Mouse (Mus musculus) testis, postnatal 10 days (tissue): ENCODE measurements around the gene Aph1c.
"Not testable (repeated sequence)": the region's sequence is repeated elsewhere in the genome, so short reads cannot be mapped to it uniquely, and the experiment has no call there.

Experiments used
- DNase-seq: peaks from one replicate; pipeline ENCODE4 v3.0.0; 2021; ENCODE audit warnings: low spot score

The Aph1c gene

DNA sequence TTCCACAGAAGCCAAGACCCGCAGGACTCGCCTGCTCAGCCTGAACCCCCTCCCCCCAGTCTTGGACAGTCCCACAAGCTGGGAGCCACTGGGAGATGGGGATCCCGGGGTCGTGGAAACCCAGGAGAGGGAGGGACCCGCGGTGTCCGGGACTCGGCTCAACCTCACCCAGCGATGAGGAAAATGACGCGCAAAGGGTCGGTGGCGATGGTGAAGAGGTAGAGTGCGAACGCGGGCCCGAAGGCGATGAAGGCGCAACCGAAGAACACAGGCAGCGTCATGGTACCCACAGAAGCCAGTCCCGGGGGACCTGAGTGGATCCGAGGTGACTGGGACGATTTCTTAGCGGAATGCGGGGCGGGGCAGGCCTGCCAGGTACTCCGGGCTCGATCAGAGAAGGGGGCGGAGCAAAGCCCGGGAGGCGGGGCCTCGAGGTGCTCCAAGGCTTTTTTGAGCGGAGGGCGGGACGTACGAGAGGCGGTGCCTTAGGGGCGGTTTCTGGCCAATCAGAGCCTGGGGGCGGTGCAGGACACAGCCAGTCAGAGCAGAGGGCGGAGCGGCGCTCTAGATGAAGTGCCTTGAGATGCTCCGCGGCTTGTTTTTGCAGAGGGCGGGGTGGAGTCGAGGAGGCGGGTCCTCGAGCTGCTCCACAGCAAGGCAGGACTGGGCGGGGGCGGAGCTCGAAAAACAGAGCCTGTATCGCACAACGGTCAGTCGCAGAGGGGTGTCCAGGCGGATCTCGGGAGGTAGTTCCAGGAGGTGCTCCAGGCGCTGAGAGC lies at the start of gene Aph1c:
Aph1c (minus strand) TSS at position 409 of the 779 bp plus-strand sequence.
- peak; percentile 99 for DNase-seq

DNA sequence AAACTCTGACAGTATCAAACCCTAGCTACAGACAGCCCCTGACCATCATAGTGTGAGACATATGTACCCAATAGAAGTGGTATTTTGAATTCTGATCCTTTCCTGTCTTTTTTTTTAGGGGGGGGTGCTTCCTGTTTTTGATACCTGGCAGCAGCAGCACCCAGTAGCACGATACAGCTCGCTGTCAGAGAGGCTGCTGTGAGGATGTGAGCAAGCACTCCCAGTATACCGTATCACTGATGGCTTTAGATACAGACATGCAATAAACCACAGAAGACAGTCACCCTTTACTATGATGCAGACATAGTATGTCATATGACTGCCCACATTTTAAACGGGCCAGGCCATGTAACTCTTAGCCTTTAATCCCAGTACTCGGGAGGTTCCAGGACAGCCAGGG lies 49.0 kb upstream of the Aph1c start:
- no peak for DNase-seq

DNA sequence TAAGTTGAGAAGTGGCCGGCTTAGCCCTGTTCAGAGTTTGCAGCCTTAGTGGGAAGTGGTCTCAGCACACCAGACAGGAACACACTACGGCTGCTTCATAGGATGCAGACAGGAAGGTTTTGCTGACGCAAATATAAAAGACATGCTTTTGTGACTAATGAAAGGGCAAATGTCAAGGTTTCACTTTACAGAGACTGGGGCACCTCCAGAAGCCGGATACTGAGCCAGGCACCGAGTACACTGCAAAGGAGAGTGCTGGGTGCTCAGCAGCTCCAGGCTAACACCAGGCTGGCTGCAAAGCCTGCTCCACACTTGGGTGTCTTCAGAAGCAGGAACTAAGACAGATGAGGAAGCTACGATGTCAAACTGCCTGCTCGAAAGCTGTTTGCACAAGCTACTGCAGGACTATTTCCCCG lies 47.9 kb upstream of the Aph1c start:
- no peak for DNase-seq

DNA sequence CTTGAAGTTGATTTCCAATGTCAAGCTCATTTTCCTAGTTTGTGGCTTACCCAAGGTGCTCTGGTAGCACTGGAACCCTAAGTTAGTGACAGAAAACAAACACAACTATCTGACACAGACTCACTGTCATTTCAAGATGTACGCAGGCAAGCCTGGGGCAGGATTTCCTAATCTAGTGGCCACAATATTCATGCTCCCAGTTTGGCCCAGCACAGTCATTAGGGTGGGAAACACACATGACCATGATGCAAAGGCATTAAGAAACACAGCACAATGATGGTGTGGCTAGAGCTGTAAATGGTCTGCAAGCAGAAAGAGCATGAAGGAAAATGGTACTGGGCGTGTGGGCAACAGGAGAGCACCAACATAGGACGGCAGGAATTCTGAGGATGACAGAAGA lies 47.3 kb upstream of the Aph1c start:
- DNase-seq: no peak

DNA sequence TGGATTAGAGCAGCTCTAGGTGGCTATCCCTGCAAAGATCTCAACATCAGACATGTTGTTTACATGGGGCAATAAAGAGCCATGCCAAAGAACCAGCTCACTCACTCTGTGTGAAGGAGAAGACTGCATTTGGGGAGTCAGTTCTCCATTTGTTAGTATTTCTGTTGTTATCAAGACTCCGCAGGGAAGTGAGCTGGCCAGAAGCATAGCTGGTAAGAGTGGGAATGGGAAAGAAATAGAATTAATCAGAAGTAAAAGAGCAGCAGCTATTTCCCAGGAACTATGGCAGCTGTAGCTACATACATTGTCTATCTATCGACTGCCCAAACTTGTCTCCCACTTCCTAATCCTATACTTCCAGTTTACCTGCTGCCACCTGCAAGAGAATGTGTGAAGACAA lies 46.2 kb upstream of the Aph1c start:
- DNase-seq: no peak

DNA sequence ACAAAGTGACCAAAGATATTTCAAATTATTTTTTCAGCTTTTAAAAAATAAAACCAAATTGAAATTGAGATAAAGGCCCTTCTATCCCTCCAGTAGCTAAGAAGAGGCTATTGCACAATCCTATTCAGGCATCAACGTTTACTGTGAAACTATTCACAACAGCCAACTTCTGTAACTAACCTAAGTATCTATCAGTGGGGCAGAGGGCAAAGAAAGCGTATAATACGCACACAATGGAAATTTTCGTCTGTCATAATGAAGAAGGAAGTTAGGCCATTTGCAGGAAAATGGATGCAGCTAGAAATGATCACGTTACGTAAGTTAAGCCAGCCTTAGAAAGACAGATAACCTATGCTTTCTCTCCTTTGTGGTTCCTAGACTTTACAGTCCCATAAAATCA lies 45.0 kb upstream of the Aph1c start:
- DNase-seq: no peak

DNA sequence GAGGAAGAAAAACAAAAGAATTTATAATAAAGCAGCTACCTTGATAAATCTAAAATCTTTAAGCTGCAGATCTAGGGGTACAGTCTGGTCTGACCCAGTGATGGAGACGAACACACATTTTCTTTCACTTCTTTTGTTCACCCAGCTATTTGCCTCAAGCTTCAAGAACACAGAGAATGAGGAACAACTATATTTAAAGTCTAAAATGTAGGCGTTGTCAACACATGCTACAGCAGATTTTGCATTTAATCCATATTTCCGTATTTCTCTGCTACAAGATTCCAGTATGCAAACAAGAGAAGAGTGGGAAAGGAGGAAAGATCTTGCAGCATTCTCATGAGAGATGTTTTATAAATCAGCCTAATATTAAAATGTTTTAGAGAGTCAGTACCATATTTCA lies 44.4 kb upstream of the Aph1c start:
- no peak for DNase-seq

DNA sequence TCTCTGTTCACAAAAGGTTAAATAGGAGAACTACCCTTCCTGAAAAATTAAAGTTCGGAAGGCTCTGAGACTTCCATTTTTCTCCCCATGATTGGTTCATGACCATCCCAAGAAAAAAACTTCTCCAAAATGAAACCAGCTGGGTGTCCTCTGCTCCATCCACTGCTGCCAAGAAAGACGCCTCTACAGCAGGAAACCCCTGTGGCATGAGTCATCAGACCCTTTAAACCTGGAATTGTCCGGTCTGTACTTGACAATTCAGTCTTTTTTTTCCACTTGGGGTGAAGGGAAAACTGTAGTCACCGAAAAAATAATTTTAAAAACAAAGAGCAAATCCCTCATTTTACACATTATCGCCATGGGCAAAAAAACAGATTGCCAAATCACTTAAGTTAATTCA lies 42.1 kb upstream of the Aph1c start:
- DNase-seq: no peak

DNA sequence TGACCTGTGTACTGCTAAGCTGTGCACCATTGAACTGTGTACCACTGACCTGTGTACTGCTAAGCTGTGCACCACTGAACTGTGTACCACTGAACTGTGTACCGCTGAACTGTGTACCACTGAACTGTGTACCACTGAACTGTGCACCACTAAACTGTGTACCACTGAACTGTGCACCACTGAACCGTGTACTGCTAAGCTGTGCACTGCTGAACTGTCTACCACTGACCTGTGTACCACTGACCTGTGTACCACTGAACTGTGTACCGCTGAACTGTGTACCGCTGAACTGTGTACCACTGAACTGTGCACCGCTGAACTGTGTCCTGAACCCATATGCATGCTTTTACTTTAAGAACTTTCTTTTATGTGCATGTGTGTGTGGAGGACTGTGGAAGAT lies 39.8 kb upstream of the Aph1c start:
- DNase-seq: no peak

DNA sequence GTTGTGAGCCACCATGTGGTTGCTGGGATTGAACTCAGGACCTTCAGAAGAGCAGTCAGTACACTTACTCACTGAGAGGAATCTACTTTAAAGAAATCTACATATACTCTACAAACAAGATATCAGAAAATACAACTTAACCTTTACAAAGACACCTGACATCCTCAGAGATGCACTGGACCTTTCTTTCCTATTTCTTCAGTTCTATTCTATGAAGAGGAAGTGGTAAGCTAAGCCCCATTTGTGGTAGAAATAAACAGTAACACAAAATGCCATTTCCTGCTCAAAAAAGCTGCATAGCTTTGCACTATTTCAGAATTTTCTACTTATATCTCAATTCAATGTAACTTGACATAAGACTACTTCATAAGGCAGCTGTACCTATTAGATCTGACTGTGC lies 39.0 kb upstream of the Aph1c start:
- DNase-seq: no peak

DNA sequence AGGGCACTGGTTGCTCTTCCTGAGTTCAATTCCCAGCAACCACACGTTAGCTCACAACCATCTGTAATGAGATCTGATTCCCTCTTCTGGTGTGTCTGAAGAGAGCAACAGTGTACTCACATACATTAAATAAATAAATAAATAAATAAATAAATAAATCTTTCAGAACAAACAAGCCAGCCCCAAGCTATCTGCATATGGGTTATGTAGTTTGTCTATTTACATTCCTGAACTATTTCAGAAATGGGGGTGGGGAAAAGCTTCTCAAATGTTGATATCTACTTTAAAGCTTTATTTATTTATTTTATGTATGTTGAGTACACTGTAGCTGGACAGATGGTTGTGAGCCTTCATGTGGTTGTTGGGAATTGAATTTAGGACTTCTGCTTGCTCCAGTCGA lies 38.5 kb upstream of the Aph1c start:
- DNase-seq: not testable (repeated sequence)

DNA sequence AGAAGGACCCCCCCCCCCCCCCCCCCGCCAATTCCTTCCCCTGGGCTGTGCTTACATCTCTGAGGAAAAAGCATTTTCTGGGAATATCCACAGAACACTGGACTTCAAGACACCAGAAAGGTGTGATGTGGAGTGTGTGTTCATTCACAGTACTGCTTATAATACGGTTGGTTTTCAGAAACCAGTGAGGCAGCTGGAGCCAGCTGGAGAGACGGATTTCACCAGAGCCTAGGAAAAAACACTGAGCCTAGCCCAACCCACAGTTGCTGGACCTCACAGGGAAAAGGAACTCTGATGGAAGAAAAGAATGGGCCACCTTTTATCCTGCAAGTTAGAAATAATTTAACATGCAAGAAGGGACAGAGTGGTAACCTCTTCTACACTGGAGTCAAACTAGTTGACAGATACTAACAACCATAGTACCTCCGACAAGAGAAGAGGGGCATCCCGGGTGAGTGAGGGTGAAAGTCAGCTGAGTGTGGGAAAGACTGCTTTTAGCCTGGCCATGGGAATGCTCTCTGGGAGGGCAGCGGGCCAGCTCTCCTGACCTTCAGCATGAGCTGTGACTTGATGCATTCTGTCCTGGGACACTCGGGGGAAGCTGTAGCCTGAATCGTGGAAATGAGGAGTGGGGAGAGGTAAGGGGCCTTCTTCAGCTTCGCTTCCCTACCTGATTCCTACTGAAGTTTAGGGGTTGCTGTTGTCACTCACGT lies 37.6 kb upstream of the Aph1c start:
- DNase-seq: peak; percentile 81

DNA sequence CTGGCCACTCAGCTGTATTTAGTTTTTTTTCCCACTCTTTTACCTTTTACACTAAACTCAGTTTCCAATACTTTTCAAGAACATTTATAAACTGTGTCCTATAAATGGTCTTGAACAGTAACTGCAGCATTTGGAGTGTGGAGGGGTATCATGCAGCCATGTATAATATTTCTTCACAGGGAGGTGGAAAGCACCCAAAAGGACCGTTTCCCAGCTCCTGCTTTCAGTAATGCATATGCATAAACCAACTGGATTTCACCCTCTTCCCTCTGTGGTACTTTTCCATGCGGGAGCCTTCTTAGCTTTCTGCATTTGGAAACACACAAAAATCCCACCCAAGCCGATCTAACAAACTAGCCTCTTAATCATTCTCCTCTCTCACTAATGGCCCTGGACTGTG lies 30.2 kb upstream of the Aph1c start:
- no peak for DNase-seq

DNA sequence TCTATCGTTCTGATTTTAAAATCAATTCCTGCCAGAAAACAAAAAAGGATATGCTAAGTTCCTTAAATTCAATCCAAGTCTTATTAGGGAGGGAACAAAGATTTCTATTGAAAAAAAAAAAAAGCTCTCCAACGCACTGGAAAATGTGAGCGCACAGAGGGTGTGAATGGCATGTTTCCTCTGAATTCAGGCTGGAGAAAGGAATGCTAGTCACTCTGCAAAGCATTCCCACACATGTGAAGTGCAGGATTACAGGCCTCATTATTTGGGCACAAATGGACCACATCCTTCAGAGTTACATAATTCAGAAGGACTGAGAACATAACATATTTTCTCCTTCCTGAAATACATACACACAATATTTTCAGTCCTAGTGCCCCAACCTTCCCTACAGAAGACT lies 28.9 kb upstream of the Aph1c start:
- no peak for DNase-seq

DNA sequence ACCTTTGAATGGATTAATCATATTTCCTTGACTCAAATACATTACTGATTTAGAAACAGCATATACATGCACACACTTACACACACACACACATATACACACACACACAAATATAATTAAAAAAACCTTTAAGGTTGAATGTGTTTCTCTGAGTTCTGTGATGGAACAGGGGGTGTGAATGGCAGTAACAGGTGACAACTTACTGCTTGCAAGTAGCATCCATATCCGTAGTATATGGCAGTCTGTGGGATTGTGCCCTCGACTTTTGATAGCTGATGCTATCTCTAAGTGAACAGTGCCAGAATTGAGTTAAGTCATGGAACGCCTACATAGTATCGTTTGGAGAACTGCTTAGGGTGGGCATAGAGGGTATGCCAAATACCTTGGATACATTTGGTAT lies 27.7 kb upstream of the Aph1c start:
- no peak for DNase-seq

DNA sequence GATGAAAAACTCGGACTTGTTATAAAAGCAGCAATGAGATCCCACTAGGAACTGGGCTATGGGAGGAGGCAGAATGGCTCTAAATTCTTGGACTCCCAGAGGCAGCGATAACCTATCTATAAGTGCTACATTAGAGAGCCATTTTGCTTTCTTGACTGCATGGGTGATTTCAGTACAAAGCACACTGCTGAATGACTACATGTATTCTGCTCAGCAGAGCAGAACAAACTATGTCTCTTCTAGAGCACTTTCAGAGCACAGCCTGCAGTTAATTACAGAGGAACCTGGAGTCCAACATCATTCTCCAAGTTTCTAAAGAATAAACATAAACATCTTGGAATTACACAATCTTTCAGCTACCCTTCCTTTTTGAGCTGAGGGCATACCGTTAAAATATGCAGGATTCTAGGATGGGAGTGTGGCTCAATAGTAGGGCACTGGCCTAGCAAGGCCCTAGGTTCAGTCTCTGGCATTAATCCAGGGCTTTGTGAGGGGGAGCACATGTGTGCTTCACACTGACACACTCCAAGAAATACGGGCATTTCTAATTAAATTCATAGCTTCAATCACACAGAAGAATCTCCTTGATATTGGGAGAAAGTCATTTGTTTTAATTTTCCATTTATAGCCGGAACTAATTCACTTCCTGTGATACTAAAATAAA lies 26.7 kb upstream of the Aph1c start:
- DNase-seq: no peak

DNA sequence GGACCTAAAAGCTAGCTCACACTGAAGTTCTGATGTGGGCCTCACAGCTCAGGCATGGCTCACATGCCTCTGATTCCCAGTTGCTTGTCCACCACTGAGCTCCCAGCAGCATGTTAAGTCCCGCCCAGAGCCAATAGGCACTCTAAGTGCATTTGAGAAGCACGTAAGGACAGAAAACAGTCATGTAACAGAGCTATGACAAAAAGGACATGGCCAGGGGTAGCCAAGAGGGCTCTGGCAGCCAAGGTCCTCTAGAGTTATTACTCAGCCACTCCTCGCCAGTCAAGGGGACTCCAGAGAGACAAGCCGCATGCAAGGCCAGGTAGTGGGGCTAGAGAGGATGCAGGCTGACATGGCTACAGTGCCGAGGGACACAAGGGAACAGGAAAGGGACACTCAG lies 25.0 kb upstream of the Aph1c start:
- no peak for DNase-seq

DNA sequence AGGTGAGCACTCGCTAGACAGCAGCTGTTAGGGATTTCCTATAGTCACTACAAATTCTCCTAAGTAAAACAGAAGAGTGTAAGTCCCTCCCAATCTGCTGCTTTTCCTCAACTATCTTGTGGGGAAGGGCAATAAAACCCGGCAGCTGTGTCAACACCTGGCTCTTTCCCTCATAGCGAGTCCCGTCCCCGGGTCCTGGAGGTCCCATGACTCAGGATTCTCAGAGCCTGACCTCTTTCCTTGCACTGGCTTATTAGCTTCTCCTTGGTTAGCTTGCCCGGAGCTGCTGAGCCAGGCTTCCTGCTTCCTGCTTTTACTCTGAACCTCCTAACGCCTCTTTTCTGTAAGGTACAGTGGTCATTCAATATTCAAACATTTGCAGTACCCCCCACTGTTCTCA lies 21.3 kb upstream of the Aph1c start:
- DNase-seq: no peak

DNA sequence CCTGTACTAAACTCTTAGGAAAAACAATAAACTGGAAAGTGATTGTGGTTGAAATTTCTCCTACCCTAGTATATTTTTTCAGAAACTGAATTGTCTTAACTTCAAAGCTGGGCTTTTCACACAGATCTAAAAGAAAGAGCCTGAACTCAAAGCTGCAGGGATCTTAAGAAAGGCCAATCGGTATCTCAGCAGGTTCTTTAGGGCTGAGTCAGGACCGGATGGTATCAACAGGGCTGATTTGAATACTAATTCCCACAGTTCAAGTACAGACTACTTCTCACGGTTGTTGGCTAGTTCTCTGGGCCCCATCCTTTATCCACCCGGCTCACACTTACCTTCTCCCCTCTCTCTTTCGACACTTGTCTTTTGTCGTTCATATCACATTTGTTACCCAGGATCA lies 18.1 kb upstream of the Aph1c start:
- no peak for DNase-seq

DNA sequence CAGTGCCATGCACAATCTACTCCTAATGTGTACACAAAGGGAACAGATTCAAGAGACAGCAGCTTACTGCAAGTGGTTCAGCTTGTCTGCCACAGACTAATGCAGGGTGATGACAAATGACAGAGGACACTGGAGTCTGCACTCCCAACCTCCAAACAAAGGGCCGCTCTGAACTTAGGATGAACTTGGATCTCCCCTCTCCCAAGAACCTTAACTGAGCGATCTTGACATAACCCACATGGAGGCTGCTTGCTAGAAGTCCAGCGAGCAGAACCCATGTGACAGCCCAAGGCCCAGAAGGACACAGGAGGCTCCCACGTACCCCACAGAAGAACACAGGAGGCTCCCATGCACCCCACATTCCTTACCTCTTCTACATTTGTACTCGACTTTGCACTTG lies 16.4 kb upstream of the Aph1c start:
- no peak for DNase-seq

DNA sequence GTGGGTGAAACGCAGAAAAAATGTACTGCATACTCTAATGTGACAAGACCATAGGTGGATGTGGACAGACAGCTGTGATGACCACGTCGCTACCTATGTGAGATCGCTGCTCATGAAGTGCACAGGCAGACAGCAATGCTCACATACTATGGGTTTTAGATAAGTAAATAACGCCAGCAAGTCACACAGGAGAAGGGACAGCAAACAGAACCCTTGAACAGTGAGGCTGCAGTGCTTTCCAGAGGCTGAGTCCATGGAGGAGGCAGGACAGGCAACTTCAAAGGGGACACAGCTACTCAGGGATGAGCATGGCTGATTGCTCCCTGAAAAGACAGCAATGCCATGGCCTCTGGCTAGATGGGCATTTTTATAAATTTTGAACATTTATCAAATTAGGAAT lies 12.3 kb upstream of the Aph1c start:
- DNase-seq: no peak

DNA sequence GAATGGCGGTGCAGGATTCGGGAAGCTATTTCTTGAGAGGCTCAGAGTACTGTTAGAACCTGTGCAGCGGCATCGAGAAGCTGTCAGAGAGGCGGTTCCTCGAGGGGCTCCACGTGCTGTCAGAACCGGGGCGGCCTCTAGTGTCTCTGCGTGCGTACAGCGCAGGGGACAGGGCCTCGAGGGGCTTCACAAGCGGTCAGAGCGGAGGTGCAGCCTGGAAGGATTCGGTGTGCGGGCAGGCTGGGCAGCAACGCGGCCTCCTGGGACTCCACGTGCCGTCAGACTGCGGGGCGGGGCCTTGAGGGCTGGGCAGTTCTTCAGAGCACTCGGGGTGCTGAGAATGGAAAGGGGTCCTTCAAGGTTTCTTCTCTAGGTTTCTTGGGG lies 563 bp upstream of the Aph1c start:
- peak; percentile 74 for DNase-seq

DNA sequence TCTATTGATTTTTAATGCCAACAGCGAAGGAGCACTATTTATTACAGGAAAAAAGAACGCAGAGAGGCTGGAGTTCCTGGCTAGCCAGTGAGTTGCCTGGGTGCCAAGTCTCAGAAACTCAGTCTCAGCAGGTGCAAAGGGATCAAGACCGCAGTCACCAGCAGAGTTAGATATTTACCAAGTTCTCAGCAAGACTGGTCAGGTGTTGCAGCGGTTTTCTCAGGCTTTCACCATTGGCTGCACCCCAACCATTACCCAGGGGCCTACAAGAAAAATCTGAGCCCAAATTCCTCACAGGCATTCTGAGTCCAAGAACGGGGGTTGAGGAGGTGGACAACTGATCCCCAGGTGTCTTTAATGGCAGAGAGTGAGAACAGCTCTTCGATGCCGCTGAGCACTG lies 675 bp downstream of the Aph1c start:
- no peak for DNase-seq
